Mouse (Mus musculus): ENCODE measurements around the gene Zfp467.
A peak's percentile ranks its signal among the peaks of the same experiment; 100 is the strongest.

The Zfp467 gene

GRCm38 (mm10) chr6:48445181-48446101, at the start of gene Zfp467:
Gene Zfp467, minus strand, starts transcription at chr6:48445825.
- no peak for DNase-seq (ENCODE audit: low spot score)

GRCm38 (mm10) chr6:48493136-48493730, 47.6 kb upstream of the Zfp467 start:
- no peak for DNase-seq (ENCODE audit: low spot score)

GRCm38 (mm10) chr6:48491361-48491760, 45.7 kb upstream of the Zfp467 start:
- DNase-seq (ENCODE audit: low spot score) = no peak

- no peak for DNase-seq (ENCODE audit: low spot score)
These were observed 44.1 kb upstream of the Zfp467 start for GRCm38 (mm10) chr6:48489741-48490140.

GRCm38 (mm10) chr6:48487747-48488725, 42.4 kb upstream of the Zfp467 start:
- no peak for DNase-seq (ENCODE audit: low spot score)

- no peak for DNase-seq (ENCODE audit: low spot score)
These were observed 36.9 kb upstream of the Zfp467 start for GRCm38 (mm10) chr6:48482501-48482900.

- DNase-seq (ENCODE audit: low spot score) = no peak
These were observed 32.8 kb upstream of the Zfp467 start for GRCm38 (mm10) chr6:48478446-48478845.

- no peak for DNase-seq (ENCODE audit: low spot score)
These were observed 25.1 kb upstream of the Zfp467 start for GRCm38 (mm10) chr6:48470739-48471138.

GRCm38 (mm10) chr6:48467490-48467889, 21.9 kb upstream of the Zfp467 start:
- no peak for DNase-seq (ENCODE audit: low spot score)

- DNase-seq (ENCODE audit: low spot score) = no peak
These were observed 21.1 kb upstream of the Zfp467 start for GRCm38 (mm10) chr6:48466715-48467114.

- no peak for DNase-seq (ENCODE audit: low spot score)
These were observed 19.5 kb upstream of the Zfp467 start for GRCm38 (mm10) chr6:48464966-48465679.

GRCm38 (mm10) chr6:48452771-48453170, 7.1 kb upstream of the Zfp467 start:
- DNase-seq (ENCODE audit: low spot score) = no peak

- no peak for DNase-seq (ENCODE audit: low spot score)
These were observed 6.5 kb upstream of the Zfp467 start for GRCm38 (mm10) chr6:48452151-48452550.

GRCm38 (mm10) chr6:48448527-48448926, 2.9 kb upstream of the Zfp467 start:
- DNase-seq (ENCODE audit: low spot score) = no peak

GRCm38 (mm10) chr6:48447929-48448328, 2.3 kb upstream of the Zfp467 start, which contains the start of gene Sspo:
Gene Sspo, plus strand, starts transcription at chr6:48448229.
- no peak for DNase-seq (ENCODE audit: low spot score)

- DNase-seq (ENCODE audit: low spot score) = no peak
These were observed 1.3 kb upstream of the Zfp467 start for GRCm38 (mm10) chr6:48446896-48447295.

GRCm38 (mm10) chr6:48446256-48446655, 631 bp upstream of the Zfp467 start:
- no peak for DNase-seq (ENCODE audit: low spot score)

- peak; percentile 79 for DNase-seq (ENCODE audit: low spot score)
These were observed 1.1 kb downstream of the Zfp467 start for GRCm38 (mm10) chr6:48444310-48445180.

- DNase-seq (ENCODE audit: low spot score) = peak; percentile 91
These were observed 1.9 kb downstream of the Zfp467 start for GRCm38 (mm10) chr6:48443592-48444309.
